Mouse (Mus musculus): ENCODE data around the gene Ajuba.

The Ajuba gene

GRCm38 (mm10) chr14:54603038-54603654, 25.8 kb upstream of the Ajuba start:
- ChIA-PET CTCF (interaction anchor here in 3 of 4 experiments (0.6 to 1.6 kb wide), 5 partner anchors 14 to 510 kb away, joined by 3 to 4 read pairs (median 3); no protein-coding TSS in a partner anchor), POLR2A (interaction anchor here in 3 of 4 experiments (0.7 to 67.6 kb wide), 15 partner anchors 8 to 83 kb away, joined by 3 to 2028 read pairs (median 6); partner anchors contain the start of genes 1700123O20Rik (in 2 of the 3), Acin1 (in 2 of the 3), Psmb5 (in 2 of the 3) and Ajuba (in 1 of the 3))

GRCm38 (mm10) chr14:54602613-54603012, 25.3 kb upstream of the Ajuba start:
- CTCF ChIA-PET = interaction anchor here in 2 of 4 experiments (0.5 to 1.6 kb wide), 4 partner anchors 15 to 412 kb away, joined by 3 read pairs; no protein-coding TSS in a partner anchor

GRCm38 (mm10) chr14:54601601-54602000, 24.2 kb upstream of the Ajuba start:
- ChIA-PET CTCF (interaction anchor here in 2 of 4 experiments (0.6 to 1.5 kb wide), 3 partner anchors 11 to 50 kb away, joined by 3 read pairs; no protein-coding TSS in a partner anchor), POLR2A (interaction anchor here in 2 of 4 experiments (0.6 to 67.6 kb wide), 6 partner anchors 11 to 858 kb away, joined by 3 to 2028 read pairs (median 4); partner anchors contain the start of genes Ajuba (in 1 of the 2), Haus4 (in 1 of the 2) and Psmb5 (in 1 of the 2))

More at GRCm38 (mm10) chr14:54602613-54603012, 25.3 kb upstream of the Ajuba start:
- POLR2A ChIA-PET = interaction anchor here in 2 of 4 experiments (0.6 to 67.6 kb wide), 7 partner anchors 8 to 40 kb away, joined by 3 to 2028 read pairs (median 12); partner anchors contain the start of genes Ajuba (in 1 of the 2) and Haus4 (in 1 of the 2)

- ChIA-PET CTCF (interaction anchor here in 1 of 4 experiments (0.7 kb wide), 1 partner anchor 14 kb away, joined by 3 read pairs; no protein-coding TSS in a partner anchor), POLR2A (interaction anchor here in 1 of 4 experiments (1.0 to 67.6 kb wide), 3 partner anchors 9 to 35 kb away, joined by 3 to 2028 read pairs (median 4); partner anchors contain the start of genes Ajuba, Haus4 and Psmb5)
Measured at GRCm38 (mm10) chr14:54597084-54597483, 19.7 kb upstream of the Ajuba start.

GRCm38 (mm10) chr14:54594631-54595414, 17.5 kb upstream of the Ajuba start:
- CTCF ChIA-PET = interaction anchor here in 3 of 4 experiments (0.5 to 3.8 kb wide), 43 partner anchors 11 to 367 kb away, joined by 3 to 30 read pairs (median 5); partner anchors contain the start of genes Haus4 (in 3 of the 3), 4931414P19Rik (in 1 of the 3), Cdh24 (in 1 of the 3) and Gm17606 (in 1 of the 3)
- POLR2A ChIA-PET = interaction anchor here (0.5 to 67.6 kb wide), 45 partner anchors 8 to 481 kb away, joined by 3 to 2028 read pairs (median 5); partner anchors contain the start of genes 4931414P19Rik (in 3 of the 4), Haus4 (in 3 of the 4), Psmb5 (in 3 of the 4) and 1700123O20Rik (in 2 of the 4)

- CTCF ChIA-PET = interaction anchor here (0.6 to 3.8 kb wide), 29 partner anchors 10 to 366 kb away, joined by 3 to 30 read pairs (median 5); partner anchors contain the start of genes Haus4 (in 3 of the 4), Prmt5 (in 1 of the 4) and Slc7a7 (in 1 of the 4)
- POLR2A ChIA-PET = interaction anchor here (0.6 to 67.6 kb wide), 29 partner anchors 9 to 552 kb away, joined by 3 to 2028 read pairs (median 6); partner anchors contain the start of genes Haus4 (in 3 of the 4), 4931414P19Rik (in 2 of the 4), Ajuba (in 1 of the 4) and Cdh24 (in 1 of the 4)
Measured at GRCm38 (mm10) chr14:54594055-54594454, 16.7 kb upstream of the Ajuba start.

DNA sequence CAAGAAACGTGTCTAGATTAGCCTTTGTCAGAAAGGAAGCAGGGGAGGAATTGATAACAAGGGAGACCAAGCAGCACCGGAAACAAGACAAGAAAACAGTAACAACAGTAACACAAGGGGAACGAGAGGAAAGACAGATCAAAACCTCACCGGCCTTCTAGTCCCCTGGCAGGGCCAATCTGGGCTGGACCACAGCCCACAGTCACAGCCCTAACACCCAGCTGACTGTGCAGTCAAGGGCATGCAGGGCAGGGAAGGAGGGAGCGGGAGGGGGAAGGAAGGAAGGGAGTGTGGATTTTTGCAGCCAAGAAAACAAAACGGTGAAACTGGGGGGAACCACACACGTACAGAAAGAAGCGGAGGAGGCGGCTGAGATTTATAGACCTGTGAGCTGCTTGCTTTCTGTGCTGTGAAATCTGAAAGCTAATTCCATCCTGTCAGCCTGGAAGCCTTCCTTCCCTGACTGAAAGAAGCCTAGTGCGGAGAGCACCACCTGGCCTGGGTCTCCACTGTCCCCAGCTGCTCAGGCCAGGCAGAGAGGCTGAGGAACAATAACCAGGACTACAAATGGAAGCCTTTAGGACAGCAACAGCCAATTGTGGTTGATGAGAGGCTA, 15.1 kb upstream of the Ajuba start:
- POLR2A ChIA-PET = interaction anchor here in 3 of 4 experiments (0.6 to 67.6 kb wide), 11 partner anchors 9 to 67 kb away, joined by 3 to 2028 read pairs (median 5); partner anchors contain the start of genes 4931414P19Rik (in 2 of the 3), Haus4 (in 2 of the 3) and Ajuba (in 1 of the 3)

DNA sequence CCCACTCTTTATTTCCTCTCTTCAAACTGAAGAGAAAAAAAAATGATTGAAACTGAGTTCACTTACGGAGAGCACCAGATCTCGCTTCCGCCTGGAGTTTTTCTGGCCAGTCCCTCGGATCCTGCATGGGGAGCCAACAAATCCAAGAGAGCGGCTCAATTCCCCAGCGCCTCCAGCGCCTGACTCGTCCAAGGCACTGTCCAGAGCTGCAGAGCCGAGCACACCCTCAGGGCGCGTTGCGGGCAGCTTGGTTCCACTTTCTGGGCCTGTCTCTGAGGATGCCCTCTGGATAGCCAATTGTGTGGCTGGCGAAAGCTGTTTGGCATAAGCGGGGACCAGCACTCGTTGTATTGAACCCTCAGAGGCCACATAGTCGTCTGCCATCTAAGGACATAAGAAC, 13.7 kb upstream of the Ajuba start:
- CTCF ChIA-PET = interaction anchor here in 2 of 4 experiments (0.7 to 2.7 kb wide), 10 partner anchors 9 to 67 kb away, joined by 3 to 12 read pairs (median 4); partner anchors contain the start of gene Haus4 (in 1 of the 2)
- POLR2A ChIA-PET = interaction anchor here in 3 of 4 experiments (0.7 to 67.6 kb wide), 16 partner anchors 9 to 45 kb away, joined by 3 to 2028 read pairs (median 5); partner anchors contain the start of genes 4931414P19Rik (in 2 of the 3), Ajuba (in 2 of the 3), Haus4 (in 2 of the 3) and Psmb5 (in 1 of the 3)

More for the DNA sequence above, 15.1 kb upstream of the Ajuba start:
- CTCF ChIA-PET = interaction anchor here (0.6 to 3.8 kb wide), 12 partner anchors 8 to 139 kb away, joined by 3 to 30 read pairs (median 4); no protein-coding TSS in a partner anchor

GRCm38 (mm10) chr14:54583681-54584338, 6.5 kb upstream of the Ajuba start:
- POLR2A ChIA-PET = interaction anchor here (0.6 to 67.6 kb wide), 17 partner anchors 8 to 130 kb away, joined by 3 to 2028 read pairs (median 4); partner anchors contain the start of genes Haus4 (in 3 of the 4), Psmb5 (in 2 of the 4), 4931414P19Rik (in 1 of the 4) and Ajuba (in 1 of the 4)
- CTCF ChIA-PET = interaction anchor here (0.5 to 5.4 kb wide), 37 partner anchors 8 to 356 kb away, joined by 3 to 30 read pairs (median 4); partner anchors contain the start of genes Haus4 (in 3 of the 4), 4931414P19Rik (in 1 of the 4) and Cdh24 (in 1 of the 4)

- CTCF ChIA-PET = interaction anchor here (1.0 to 5.4 kb wide), 9 partner anchors 8 to 13 kb away, joined by 3 to 30 read pairs (median 9); no protein-coding TSS in a partner anchor
Measured at GRCm38 (mm10) chr14:54582536-54582935, 5.2 kb upstream of the Ajuba start.

DNA sequence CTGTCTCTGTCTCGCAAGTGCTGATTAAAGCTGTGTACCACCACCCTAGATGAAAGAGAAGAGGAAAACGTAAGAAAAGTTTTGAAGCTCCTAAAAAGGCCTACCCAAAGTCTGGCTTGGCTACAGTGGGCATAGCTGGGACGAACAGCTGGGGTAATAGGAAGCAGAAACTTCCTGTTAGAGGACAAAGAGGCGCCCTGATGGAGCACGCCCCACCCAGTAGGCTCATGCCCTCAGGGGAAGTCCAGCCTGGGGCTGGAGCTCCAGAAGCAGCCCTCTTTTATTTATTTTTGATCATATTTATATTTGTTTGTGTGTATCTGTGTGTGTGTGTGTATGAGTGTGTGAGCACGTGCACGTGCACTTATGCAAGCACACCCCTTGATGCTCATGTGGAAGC, 2.3 kb upstream of the Ajuba start:
- CTCF ChIA-PET = interaction anchor here (0.7 to 3.1 kb wide), 18 partner anchors 10 to 348 kb away, joined by 3 to 16 read pairs (median 4); partner anchors contain the start of genes Haus4 (in 2 of the 4), 1700123O20Rik (in 1 of the 4) and Cdh24 (in 1 of the 4)

More at GRCm38 (mm10) chr14:54582536-54582935, 5.2 kb upstream of the Ajuba start:
- POLR2A ChIA-PET = interaction anchor here in 2 of 4 experiments (0.9 to 67.6 kb wide), 7 partner anchors 11 to 68 kb away, joined by 3 to 2028 read pairs (median 14); partner anchors contain the start of genes Haus4 (in 2 of the 2), 4931414P19Rik (in 1 of the 2), Ajuba (in 1 of the 2) and Psmb11 (in 1 of the 2)

GRCm38 (mm10) chr14:54578063-54578462, 705 bp upstream of the Ajuba start:
- ChIA-PET POLR2A (interaction anchor here in 3 of 4 experiments (0.6 to 67.6 kb wide), 18 partner anchors 9 to 170 kb away, joined by 3 to 2028 read pairs (median 5); partner anchors contain the start of genes 4931414P19Rik (in 3 of the 3), 1700123O20Rik (in 2 of the 3), Haus4 (in 2 of the 3) and Psmb5 (in 2 of the 3)), CTCF (interaction anchor here (0.7 to 3.1 kb wide), 10 partner anchors 8 to 319 kb away, joined by 3 to 16 read pairs (median 4); partner anchors contain the start of genes Haus4 (in 2 of the 4) and 1700123O20Rik (in 1 of the 4))

More for the DNA sequence above, 2.3 kb upstream of the Ajuba start:
- POLR2A ChIA-PET = interaction anchor here (0.7 to 67.6 kb wide), 19 partner anchors 8 to 107 kb away, joined by 3 to 2028 read pairs (median 4); partner anchors contain the start of genes Haus4 (in 2 of the 4), Psmb5 (in 2 of the 4), 1700123O20Rik (in 1 of the 4) and 4931414P19Rik (in 1 of the 4)

GRCm38 (mm10) chr14:54576241-54577088, 893 bp downstream of the Ajuba start:
- CTCF ChIA-PET = interaction anchor here in 2 of 4 experiments (0.8 to 2.0 kb wide), 5 partner anchors 8 to 75 kb away, joined by 3 to 7 read pairs (median 5); partner anchors contain the start of genes Cdh24 (in 1 of the 2) and Haus4 (in 1 of the 2)
- POLR2A ChIA-PET = interaction anchor here (0.5 to 67.6 kb wide), 34 partner anchors 8 to 341 kb away, joined by 3 to 2028 read pairs (median 5); partner anchors contain the start of genes Haus4 (in 4 of the 4), Cdh24 (in 3 of the 4), 1700123O20Rik (in 2 of the 4) and 4931414P19Rik (in 2 of the 4)

GRCm38 (mm10) chr14:54575631-54576030, 1.7 kb downstream of the Ajuba start:
- ChIA-PET CTCF (interaction anchor here in 2 of 4 experiments (0.8 to 2.0 kb wide), 8 partner anchors 8 to 245 kb away, joined by 3 to 7 read pairs (median 5); partner anchors contain the start of genes Haus4 (in 2 of the 2), 4931414P19Rik (in 1 of the 2) and Cdh24 (in 1 of the 2)), POLR2A (interaction anchor here (0.6 to 67.6 kb wide), 42 partner anchors 9 to 1309 kb away, joined by 3 to 2028 read pairs (median 4); partner anchors contain the start of genes Haus4 (in 4 of the 4), Cdh24 (in 3 of the 4), 1700123O20Rik (in 2 of the 4) and 4931414P19Rik (in 2 of the 4))
